Mouse (Mus musculus) liver, embryonic 12.5 days (tissue): ENCODE results near the gene Gm21060. TPM values are rescaled to one million over a fixed set of nuclear protein-coding genes. Genes with fewer than 3 reads are reported as not detected.
"Not testable (repeated sequence)": the region's sequence is repeated elsewhere in the genome, so short reads cannot be mapped to it uniquely, and the experiment has no call there.

Source experiments
- ATAC-seq: fragments of 200-750 bp; cut with Nextera tagmentation; 2 replicates; pipeline ENCODE4 v1.8.0; 2017; ENCODE audit warnings: moderate number of reproducible peaks, mild to moderate bottlenecking, moderate library complexity
- H3K27ac ChIP-seq: fragments of 300-500 bp; sonication (generic); 2 replicates; pipeline ENCODE4 v1.5.1; 2016; ENCODE audit warnings: mild to moderate bottlenecking
- H3K27me3 ChIP-seq: fragments of 300-500 bp; sonication (generic); replicated peaks from 2 replicates; pipeline ENCODE4 v1.6.1; 2016; ENCODE audit warnings: mild to moderate bottlenecking, moderate library complexity
- H3K36me3 ChIP-seq: fragments of 300-500 bp; sonication (generic); 2 replicates; pipeline ENCODE4 v1.6.1; 2016; ENCODE audit warnings: mild to moderate bottlenecking, moderate library complexity
- H3K4me1 ChIP-seq: fragments of 300-500 bp; sonication (generic); 2 replicates; pipeline ENCODE4 v1.6.1; 2016
- H3K4me2 ChIP-seq: fragments of 300-500 bp; sonication (generic); 2 replicates; pipeline ENCODE4 v1.6.1; 2016; ENCODE audit warnings: mild to moderate bottlenecking, moderate library complexity
- H3K4me3 ChIP-seq: fragments of 300-500 bp; sonication (generic); 2 replicates; pipeline ENCODE4 v1.5.1; 2016; ENCODE audit warnings: mild to moderate bottlenecking, moderate library complexity
- H3K9ac ChIP-seq: fragments of 300-500 bp; sonication (generic); 2 replicates; pipeline ENCODE4 v1.6.1; 2016; ENCODE audit warnings: mild to moderate bottlenecking, moderate library complexity
- H3K9me3 ChIP-seq: fragments of 300-500 bp; sonication (generic); replicated peaks from 2 replicates; pipeline ENCODE4 v1.6.1; 2016; ENCODE audit warnings: mild to moderate bottlenecking, moderate library complexity
- WGBS: fragments of 180-500 bp; shearing (Covaris S2); methylation state at CpG from one replicate; pipeline ENCODE4 v1.1.7; 2016; ENCODE audit not compliant: insufficient replicate concordance; 5-methylcytosine and 5-hydroxymethylcytosine counted together
- polyA plus RNA-seq: library from polyadenylated mRNA; unstranded; fragments of >200 nt; fragmentation: Nextera tagmentation; extraction: Ambion mirVana; gene quantifications from 2 replicates; pipeline ENCODE4 v1.2.1, GENCODE M21; 2016

The Gm21060 gene
- not detected in 2 replicates for polyA plus RNA-seq

- Histone ChIP-seq H3K36me3 (no peaks in the 10 kb centered on the region), H3K9me3 (no peaks in the 10 kb centered on the region), H3K4me2 (no peak within 1 kb of the TSS), H3K27me3 (no peaks in the 10 kb centered on the region), H3K4me1 (no peaks in the 10 kb centered on the region), H3K4me3 (no peak within 1 kb of the TSS), H3K9ac (no peak within 1 kb of the TSS), H3K27ac (no peak within 1 kb of the TSS)
- WGBS: 59% methylated on average over 2 of the region's 2 CpGs
- ATAC-seq: no peak
These were observed at the start of gene Gm21060 for GRCm38 (mm10) chr19:61296969-61297368. Gene Gm21060 (minus strand): TSS chr19:61297069.

- not testable (repeated sequence) for H3K9me3 ChIP-seq, H3K36me3 ChIP-seq, H3K27me3 ChIP-seq, H3K9ac ChIP-seq, H3K4me3 ChIP-seq, ATAC-seq, H3K27ac ChIP-seq, H3K4me2 ChIP-seq, H3K4me1 ChIP-seq
- 59% methylated on average over 3 of the region's 3 CpGs for WGBS
These were observed 24.0 kb upstream of the Gm21060 start for GRCm38 (mm10) chr19:61320844-61321243.

GRCm38 (mm10) chr19:61313185-61313584 lies 16.3 kb upstream of the Gm21060 start:
- not testable (repeated sequence) for H3K9me3 ChIP-seq, H3K9ac ChIP-seq, H3K4me2 ChIP-seq, H3K27me3 ChIP-seq, ATAC-seq, H3K4me3 ChIP-seq, H3K4me1 ChIP-seq, H3K36me3 ChIP-seq, H3K27ac ChIP-seq
- WGBS: 44% methylated on average over 11 of the region's 11 CpGs

GRCm38 (mm10) chr19:61312400-61312799 lies 15.5 kb upstream of the Gm21060 start:
- not testable (repeated sequence) for H3K4me2 ChIP-seq, ATAC-seq, H3K4me1 ChIP-seq, H3K9me3 ChIP-seq, H3K36me3 ChIP-seq, H3K4me3 ChIP-seq, H3K27me3 ChIP-seq, H3K27ac ChIP-seq, H3K9ac ChIP-seq
- 76% methylated on average over 10 of the region's 10 CpGs for WGBS

GRCm38 (mm10) chr19:61308083-61308482 lies 11.2 kb upstream of the Gm21060 start:
- H3K36me3 ChIP-seq, ATAC-seq, H3K27ac ChIP-seq, H3K9ac ChIP-seq, H3K9me3 ChIP-seq, H3K4me3 ChIP-seq, H3K4me2 ChIP-seq, H3K27me3 ChIP-seq, H3K4me1 ChIP-seq: not testable (repeated sequence)
- 50% methylated on average over 1 of the region's 1 CpGs for WGBS

GRCm38 (mm10) chr19:61285033-61285432 lies 11.8 kb downstream of the Gm21060 start:
- not testable (repeated sequence) for ATAC-seq, H3K4me2 ChIP-seq, H3K9ac ChIP-seq, H3K4me3 ChIP-seq, H3K9me3 ChIP-seq, H3K27ac ChIP-seq, H3K36me3 ChIP-seq, H3K27me3 ChIP-seq, H3K4me1 ChIP-seq
- WGBS: 63% methylated on average over 4 of the region's 4 CpGs

- H3K36me3 ChIP-seq: no peaks in the 10 kb centered on the region
These were observed 13.3 kb downstream of the Gm21060 start for GRCm38 (mm10) chr19:61283581-61283980.

GRCm38 (mm10) chr19:61275446-61275845 lies 21.4 kb downstream of the Gm21060 start:
- Histone ChIP-seq H3K27ac (no peak overlapping the region), H3K36me3 (no peaks in the 10 kb centered on the region), H3K9me3 (no peaks in the 10 kb centered on the region), H3K4me1 (no peaks in the 10 kb centered on the region), H3K9ac (no peak overlapping the region), H3K27me3 (0 out of 2 replicates have a peak, but pooled peaks cover 4% of the 10 kb centered on the region), H3K4me3 (no peak overlapping the region), H3K4me2 (no peak overlapping the region)
- no peak for ATAC-seq
- 71% methylated on average over 1 of the region's 1 CpGs for WGBS

More at GRCm38 (mm10) chr19:61283581-61283980, 13.3 kb downstream of the Gm21060 start:
- Histone ChIP-seq H3K4me2 (no peak overlapping the region), H3K9me3 (no peaks in the 10 kb centered on the region), H3K4me1 (no peaks in the 10 kb centered on the region), H3K27me3 (no peaks in the 10 kb centered on the region), H3K27ac (no peak overlapping the region), H3K4me3 (no peak overlapping the region), H3K9ac (no peak overlapping the region)
- ATAC-seq: no peak
- 29% methylated on average over 1 of the region's 1 CpGs for WGBS

- H3K27ac ChIP-seq, H3K36me3 ChIP-seq, H3K27me3 ChIP-seq, H3K4me1 ChIP-seq, ATAC-seq, H3K9me3 ChIP-seq, H3K9ac ChIP-seq, H3K4me3 ChIP-seq: not testable (repeated sequence)
- 22% methylated on average over 11 of the region's 11 CpGs for WGBS
- H3K4me2 ChIP-seq: peak overlapping the region; percentile 16; the same call in 1 of the 2 replicates
These were observed 27.7 kb downstream of the Gm21060 start for GRCm38 (mm10) chr19:61269141-61269540.

- H3K27ac ChIP-seq: no peak overlapping the region
- H3K9me3 ChIP-seq: no peaks in the 10 kb centered on the region
- WGBS: 16% methylated on average over 7 of the region's 7 CpGs
- no peaks in the 10 kb centered on the region for H3K27me3 ChIP-seq
- no peak overlapping the region for H3K4me3 ChIP-seq
- no peaks in the 10 kb centered on the region for H3K36me3 ChIP-seq
- H3K9ac ChIP-seq: no peak overlapping the region
- H3K4me2 ChIP-seq: no peak overlapping the region
- no peak for ATAC-seq
- H3K4me1 ChIP-seq: peaks cover 7% of the 10 kb centered on the region
These were observed 29.7 kb downstream of the Gm21060 start for GRCm38 (mm10) chr19:61267141-61267540.

GRCm38 (mm10) chr19:61266651-61267050 lies 30.2 kb downstream of the Gm21060 start:
- no peak overlapping the region for H3K4me3 ChIP-seq
- WGBS: 2% methylated on average over 26 of the region's 26 CpGs
- no peak overlapping the region for H3K27ac ChIP-seq
- H3K9ac ChIP-seq: no peak overlapping the region
- H3K36me3 ChIP-seq: no peaks in the 10 kb centered on the region
- peaks cover 7% of the 10 kb centered on the region for H3K4me1 ChIP-seq
- no peak for ATAC-seq
- H3K9me3 ChIP-seq: no peaks in the 10 kb centered on the region
- H3K4me2 ChIP-seq: no peak overlapping the region
- H3K27me3 ChIP-seq: no peaks in the 10 kb centered on the region

- Histone ChIP-seq H3K36me3 (no peaks in the 10 kb centered on the region), H3K4me3 (no peak overlapping the region), H3K4me2 (no peak overlapping the region), H3K9me3 (no peaks in the 10 kb centered on the region), H3K4me1 (peaks cover 7% of the 10 kb centered on the region), H3K27me3 (no peaks in the 10 kb centered on the region), H3K27ac (peak overlapping the region; percentile 64; the same call in 1 of the 2 replicates), H3K9ac (no peak overlapping the region)
- 4% methylated on average over 12 of the region's 12 CpGs for WGBS
- no peak for ATAC-seq
These were observed 30.6 kb downstream of the Gm21060 start for GRCm38 (mm10) chr19:61266246-61266615.
